Mouse (Mus musculus) myocyte (in vitro differentiated cells): ENCODE results near the gene Rasgrp4.

Experiments
- CEBPB ChIP-seq: IDR thresholded peaks from 2 replicates; pipeline ENCODE4 v1.6.1; 2011; ENCODE audit warnings: mild to moderate bottlenecking, moderate library complexity; ENCODE audit not compliant: poor library complexity, insufficient read depth, severe bottlenecking
- E2F4 ChIP-seq: IDR thresholded peaks from one replicate; pipeline ENCODE4 v1.6.1; 2011; ENCODE audit warnings: mild to moderate bottlenecking, control low read depth, moderate library complexity; ENCODE audit not compliant: insufficient read depth
- MAX ChIP-seq: IDR thresholded peaks from one replicate; pipeline ENCODE4 v1.6.1; 2011; ENCODE audit warnings: low read depth, mild to moderate bottlenecking, control low read depth
- POLR2A ChIP-seq: IDR thresholded peaks from one replicate; pipeline ENCODE4 v1.6.1; 2011; ENCODE audit warnings: low read depth, mild to moderate bottlenecking, control low read depth, moderate library complexity; ENCODE audit not compliant: insufficient read length
- POLR2AphosphoS2 ChIP-seq: IDR thresholded peaks from one replicate; pipeline ENCODE4 v1.6.1; 2011; ENCODE audit warnings: low read depth, control low read depth; ENCODE audit not compliant: insufficient read length

DNA sequence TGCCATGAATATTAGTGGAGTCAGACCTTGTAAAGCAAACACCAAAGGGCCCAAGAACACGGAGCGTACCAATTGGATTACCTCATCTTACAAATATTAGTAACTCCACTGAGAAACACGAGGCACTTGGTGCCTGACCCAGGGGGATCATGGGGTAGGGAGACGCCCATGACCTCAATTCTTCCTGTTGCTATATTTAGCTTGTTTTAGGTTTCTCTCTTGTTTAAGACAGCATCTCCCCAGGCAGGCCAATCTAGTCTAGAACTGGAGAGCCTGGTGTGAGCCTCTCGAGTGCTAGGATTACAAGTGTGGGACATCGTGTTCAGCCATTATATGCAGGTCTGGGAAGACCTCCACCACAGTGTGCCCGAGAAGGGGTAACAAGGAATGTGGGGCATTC, 44.7 kb downstream of the Rasgrp4 start:
- peak; percentile 48 for TF ChIP-seq POLR2A
- TF ChIP-seq MAX = peak; percentile 46
- TF ChIP-seq CEBPB = no peak
- no peak for TF ChIP-seq E2F4
- peak; percentile 37 for TF ChIP-seq POLR2AphosphoS2
